Mouse (Mus musculus) ES-Bruce4 (cell line): Measurements from ENCODE around the gene Tns2.

Source experiments
- EP300 ChIP-seq: IDR thresholded peaks from 2 replicates; pipeline ENCODE4 v1.6.1; 2011; ENCODE audit warnings: low read depth, low read length; ENCODE audit not compliant: insufficient read depth
- POLR2A ChIP-seq: IDR thresholded peaks from one replicate; pipeline ENCODE4 v1.8.1; 2011; ENCODE audit warnings: low read length; ENCODE audit not compliant: insufficient read depth

- TF ChIP-seq POLR2A (no peak), EP300 (no peak)
Measured at GRCm38 (mm10) chr15:102117461-102118443, 17.5 kb downstream of the Tns2 start.
